8 mouse cellular contexts compared by ENCODE assay signal in genomic region chr10:59703060-59703760, GRCm38 (mm10). TPM values are rescaled to one million over a fixed set of nuclear protein-coding genes. Genes with fewer than 3 reads are reported as not detected.
DNase-seq lines count a peak whose midpoint lies in the region; ATAC-seq and TF ChIP-seq lines count a peak whose summit lies in the region.

No protein-coding gene starts in this region.

- H3K27ac ChIP-seq in heart, embryonic 13.5 days (replicated peaks), result peak overlapping the region; percentile 80
- H3K27ac ChIP-seq in MEL (ENCODE audit: control insufficient read depth, low read depth, low read length), result peak overlapping the region; percentile 61
- H3K27ac ChIP-seq in forebrain, embryonic 16.5 days (ENCODE audit: low read length), result no peak overlapping the region

- H3K9ac ChIP-seq in heart, embryonic 13.5 days, result peak overlapping the region; percentile 82
- peak overlapping the region; percentile 80 for H3K9ac ChIP-seq in MEL (ENCODE audit: control insufficient read depth, low read depth, low read length, poor library complexity, severe bottlenecking)
- peak overlapping the region; percentile 73 for H3K9ac ChIP-seq in forebrain, embryonic 16.5 days (replicated peaks; ENCODE audit: low read depth, low read length)

- TF ChIP-seq RAD21 in MEL (IDR thresholded peaks at IDR 0.05; ENCODE audit: low read depth, low read length), result no peak

- no peak for ATAC-seq in heart, embryonic 13.5 days (ENCODE audit: extremely low read depth, insufficient number of reproducible peaks, low FRiP score, low TSS enrichment)
- peak; percentile 3; the same call in 1 of the 2 replicates for ATAC-seq in forebrain, embryonic 16.5 days
- peak; percentile 28 for ATAC-seq in megakaryocyte, adult 5-6 weeks (ENCODE audit: poor library complexity, severe bottlenecking)

- WGBS in heart, embryonic 13.5 days, result 12% methylated on average over 15 of the region's 15 CpGs
- WGBS in forebrain, embryonic 16.5 days, result 9% methylated on average over 15 of the region's 15 CpGs

- intact Hi-C loops in left cerebral cortex, postnatal 36 days (cut with DNase I), result loop anchor here (2.0 to 5.0 kb wide), 2 partner anchors 88 to 201 kb away; no protein-coding TSS in a partner anchor

- no peak for TF ChIP-seq POLR2A in MEL (IDR thresholded peaks at IDR 0.05; ENCODE audit: control insufficient read depth in 1 of 2, insufficient read depth in 1 of 2, low read depth in 1 of 2, low read length in 2 of 2, poor library complexity in 1 of 2)

- no peak for DNase-seq in heart, adult 11 months
- DNase-seq in MEL (ENCODE audit: low read depth, low spot score), result peak; percentile 16
- no peak for DNase-seq in natural killer cell, adult 2 months (ENCODE audit: low spot score in 2 of 2)
- no peak for DNase-seq in left cerebral cortex, postnatal 36 days (ENCODE audit: low spot score in 2 of 2)
- no peak for DNase-seq in embryo, embryonic 9.5 days (ENCODE audit: extremely low spot score)

- peaks cover 3% of the 10 kb centered on the region for H3K79me2 ChIP-seq in MEL (ENCODE audit: control insufficient read depth, insufficient read depth, low read length, poor library complexity)

- H3K4me2 ChIP-seq in heart, embryonic 13.5 days, result peak overlapping the region; percentile 86
- H3K4me2 ChIP-seq in forebrain, embryonic 16.5 days (ENCODE audit: low read length), result peak overlapping the region; percentile 86

- H3K36me3 ChIP-seq in heart, embryonic 13.5 days, result no peaks in the 10 kb centered on the region
- H3K36me3 ChIP-seq in MEL (ENCODE audit: control insufficient read depth in 1 of 2, insufficient read depth in 2 of 2, low read length in 2 of 2), result peaks cover 0 to 8% of the 10 kb centered on the region in 2 experiments; a peak in 1 of 4 replicates
- H3K36me3 ChIP-seq in forebrain, embryonic 16.5 days (ENCODE audit: control insufficient read depth, insufficient read depth), result no peaks in the 10 kb centered on the region

- no peak for TF ChIP-seq EP300 in MEL (IDR thresholded peaks at IDR 0.05; ENCODE audit: low read depth in 1 of 2, low read length in 2 of 2)

- peaks cover 12% of the 10 kb centered on the region for H3K4me1 ChIP-seq in heart, embryonic 13.5 days
- peaks cover 2 to 7% of the 10 kb centered on the region in 2 experiments for H3K4me1 ChIP-seq in MEL (ENCODE audit: control insufficient read depth in 1 of 2, insufficient read depth in 2 of 2, low read length in 2 of 2)
- peaks cover 8% of the 10 kb centered on the region for H3K4me1 ChIP-seq in forebrain, embryonic 16.5 days (replicated peaks; ENCODE audit: control insufficient read depth, insufficient read depth, low read length)

- H3K9me3 ChIP-seq in heart, embryonic 13.5 days, result no peaks in the 10 kb centered on the region
- H3K9me3 ChIP-seq in MEL (replicated peaks; ENCODE audit: insufficient read depth, low read length), result no peaks in the 10 kb centered on the region
- H3K9me3 ChIP-seq in forebrain, embryonic 16.5 days (ENCODE audit: control insufficient read depth, low read length), result no peaks in the 10 kb centered on the region

- H3K27me3 ChIP-seq in heart, embryonic 13.5 days (replicated peaks), result no peaks in the 10 kb centered on the region
- no peaks in the 10 kb centered on the region for H3K27me3 ChIP-seq in MEL (ENCODE audit: control insufficient read depth in 1 of 2, insufficient read depth in 2 of 2, low read length in 2 of 2)
- no peaks in the 10 kb centered on the region for H3K27me3 ChIP-seq in forebrain, embryonic 16.5 days (replicated peaks; ENCODE audit: control insufficient read depth, insufficient read depth, low read length)

- no peak for TF ChIP-seq CTCF in MEL (IDR thresholded peaks at IDR 0.05 in 2 of 3, conservative IDR thresholded peaks at IDR 0.05 in 1 of 3; ENCODE audit: control insufficient read depth in 1 of 3, insufficient read depth in 1 of 3, low read depth in 2 of 3, low read length in 3 of 3, poor library complexity in 1 of 3, severe bottlenecking in 1 of 3)

- peak overlapping the region; percentile 64 for H3K4me3 ChIP-seq in heart, embryonic 13.5 days
- H3K4me3 ChIP-seq in MEL (ENCODE audit: control insufficient read depth in 1 of 2, insufficient read depth in 1 of 2, low read depth in 2 of 2, low read length in 2 of 2), result peak overlapping the region; percentile 74 to 85
- peak overlapping the region; percentile 85 for H3K4me3 ChIP-seq in forebrain, embryonic 16.5 days (replicated peaks; ENCODE audit: low read length)

TF ChIP-seq in MEL, 35 proteins besides CTCF, POLR2A, EP300 and RAD21:
- TF ChIP-seq MAFK (IDR thresholded peaks at IDR 0.05; ENCODE audit: borderline replicate concordance, low read depth, low read length), result no peak
- TF ChIP-seq KAT2A (conservative IDR thresholded peaks at IDR 0.05; ENCODE audit: low read depth, low read length), result no peak
- no peak for TF ChIP-seq MAZ (IDR thresholded peaks at IDR 0.05; ENCODE audit: low read depth, low read length)
- TF ChIP-seq BHLHE40 (IDR thresholded peaks at IDR 0.05; ENCODE audit: borderline replicate concordance, low read depth, low read length), result no peak
- TF ChIP-seq GABPA (IDR thresholded peaks at IDR 0.05; ENCODE audit: low read depth, low read length), result no peak
- no peak for TF ChIP-seq MEF2A (IDR thresholded peaks at IDR 0.05; ENCODE audit: extremely low read depth, insufficient replicate concordance, low read depth, low read length, poor library complexity, severe bottlenecking)
- TF ChIP-seq ELF1 (IDR thresholded peaks at IDR 0.05; ENCODE audit: low read depth, low read length), result no peak
- no peak for TF ChIP-seq NRF1 (IDR thresholded peaks at IDR 0.05; ENCODE audit: insufficient read depth, low read depth, low read length, poor library complexity, severe bottlenecking)
- no peak for TF ChIP-seq ZMIZ1 (IDR thresholded peaks at IDR 0.05; ENCODE audit: low read depth, low read length)
- no peak for TF ChIP-seq ZC3H11A (IDR thresholded peaks at IDR 0.05; ENCODE audit: low read depth, low read length)
- no peak for TF ChIP-seq TCF12 (IDR thresholded peaks at IDR 0.05; ENCODE audit: low read depth, low read length)
- no peak for TF ChIP-seq POLR2AphosphoS2 (IDR thresholded peaks at IDR 0.05; ENCODE audit: low read length)
- TF ChIP-seq JUND (IDR thresholded peaks at IDR 0.05; ENCODE audit: low read depth, low read length), result no peak

RNA-seq across cellular contexts. Expression of gene Micu1, which starts 0.9 kb away (rescaled TPM):
- polyA plus RNA-seq in heart, embryonic 13.5 days (2015; fragmentation: Nextera tagmentation; extraction: Ambion mirVana), result 42.1 and 43.5 TPM in 2 replicates
- total RNA-seq in MEL (2012; rRNA removed), result 16.9 and 18.0 TPM in 2 replicates
- polyA plus RNA-seq in MEL (2012; ENCODE audit: insufficient read depth in 1 of 2, insufficient read length in 2 of 2, low read depth in 1 of 2, low replicate concordance in 2 of 2, missing spikeins in 1 of 2), result 10 to 100 TPM in 1 of 2 experiments, not detected in 1; 26.8 TPM
- 76.0 and 76.4 TPM in 2 replicates for polyA plus RNA-seq in forebrain, embryonic 16.5 days (2015; fragmentation: Nextera tagmentation; extraction: Ambion mirVana)
- total RNA-seq in megakaryocyte, adult 5-6 weeks (2015), result 29.7 and 34.2 TPM in 2 replicates
- total RNA-seq in megakaryocyte, adult 5-6 weeks (2017), result 42.2 and 58.8 TPM in 2 replicates
- total RNA-seq in left cerebral cortex, postnatal 36 days (2021), result 10 to 100 TPM; 87.9 to 94.2 TPM
